Mouse (Mus musculus): ENCODE data around the gene Itpr1.

Gene Itpr1

GRCm38 (mm10) chr6:108374019-108374418 lies 161.1 kb downstream of the Itpr1 start:
- no peak for DNase-seq (ENCODE audit: low read depth in 2 of 2, low spot score in 2 of 2)

GRCm38 (mm10) chr6:108379041-108379440 lies 166.1 kb downstream of the Itpr1 start:
- no peak for DNase-seq (ENCODE audit: low read depth in 2 of 2, low spot score in 2 of 2)

- DNase-seq (ENCODE audit: low read depth in 2 of 2, low spot score in 2 of 2) = no peak
Observed at GRCm38 (mm10) chr6:108380209-108380608, 167.3 kb downstream of the Itpr1 start.

GRCm38 (mm10) chr6:108390624-108391324 lies 177.9 kb downstream of the Itpr1 start:
- DNase-seq (ENCODE audit: low read depth in 2 of 2, low spot score in 2 of 2) = no peak

GRCm38 (mm10) chr6:108393131-108393530 lies 180.2 kb downstream of the Itpr1 start:
- no peak for DNase-seq (ENCODE audit: low read depth in 2 of 2, low spot score in 2 of 2)

- no peak for DNase-seq (ENCODE audit: low read depth in 2 of 2, low spot score in 2 of 2)
Observed at GRCm38 (mm10) chr6:108397956-108398355, 185.1 kb downstream of the Itpr1 start.

GRCm38 (mm10) chr6:108401412-108401955 lies 188.6 kb downstream of the Itpr1 start:
- DNase-seq (ENCODE audit: low read depth in 2 of 2, low spot score in 2 of 2) = no peak

GRCm38 (mm10) chr6:108404736-108405135 lies 191.8 kb downstream of the Itpr1 start:
- DNase-seq (ENCODE audit: low read depth in 2 of 2, low spot score in 2 of 2) = no peak

GRCm38 (mm10) chr6:108408053-108408452 lies 195.2 kb downstream of the Itpr1 start:
- peak; percentile 19 to 43 for DNase-seq (ENCODE audit: low read depth in 2 of 2, low spot score in 2 of 2)

GRCm38 (mm10) chr6:108408726-108409125 lies 195.8 kb downstream of the Itpr1 start:
- DNase-seq (ENCODE audit: low read depth in 2 of 2, low spot score in 2 of 2) = no peak

- DNase-seq (ENCODE audit: low read depth in 2 of 2, low spot score in 2 of 2) = no peak
Observed at GRCm38 (mm10) chr6:108410771-108411170, 197.9 kb downstream of the Itpr1 start.

- DNase-seq (ENCODE audit: low read depth in 2 of 2, low spot score in 2 of 2) = no peak
Observed at GRCm38 (mm10) chr6:108411201-108411600, 198.3 kb downstream of the Itpr1 start.

- DNase-seq (ENCODE audit: low read depth in 2 of 2, low spot score in 2 of 2) = no peak
Observed at GRCm38 (mm10) chr6:108413006-108413405, 200.1 kb downstream of the Itpr1 start.

- no peak for DNase-seq (ENCODE audit: low read depth in 2 of 2, low spot score in 2 of 2)
Observed at GRCm38 (mm10) chr6:108413593-108413992, 200.7 kb downstream of the Itpr1 start.

GRCm38 (mm10) chr6:108415847-108416246 lies 203.0 kb downstream of the Itpr1 start:
- DNase-seq (ENCODE audit: low read depth in 2 of 2, low spot score in 2 of 2) = no peak

- peak; percentile 3 to 4 for DNase-seq (ENCODE audit: low read depth in 2 of 2, low spot score in 2 of 2)
Observed at GRCm38 (mm10) chr6:108417508-108417907, 204.6 kb downstream of the Itpr1 start.

GRCm38 (mm10) chr6:108418218-108418617 lies 205.3 kb downstream of the Itpr1 start:
- DNase-seq (ENCODE audit: low read depth in 2 of 2, low spot score in 2 of 2) = no peak

- no peak for DNase-seq (ENCODE audit: low read depth in 2 of 2, low spot score in 2 of 2)
Observed at GRCm38 (mm10) chr6:108424749-108425584, 212.1 kb downstream of the Itpr1 start.

GRCm38 (mm10) chr6:108426789-108427188 lies 213.9 kb downstream of the Itpr1 start:
- DNase-seq (ENCODE audit: low read depth in 2 of 2, low spot score in 2 of 2) = peak; percentile 22 to 39

GRCm38 (mm10) chr6:108428383-108428782 lies 215.5 kb downstream of the Itpr1 start:
- DNase-seq (ENCODE audit: low read depth in 2 of 2, low spot score in 2 of 2) = no peak

- no peak for DNase-seq (ENCODE audit: low read depth in 2 of 2, low spot score in 2 of 2)
Observed at GRCm38 (mm10) chr6:108429950-108430349, 217.1 kb downstream of the Itpr1 start.

- DNase-seq (ENCODE audit: low read depth in 2 of 2, low spot score in 2 of 2) = no peak
Observed at GRCm38 (mm10) chr6:108431193-108431592, 218.3 kb downstream of the Itpr1 start.

Data from CD8-positive naive resting alpha-beta T cell, adult 2 months (primary cell).